Mouse (Mus musculus) right cerebral cortex, postnatal 25 days (tissue): ENCODE results near the gene Vpreb1.
A peak's percentile ranks its signal among the peaks of the same experiment; 100 is the strongest.

Experiments used
- DNase-seq: peaks from one replicate; pipeline ENCODE4 v3.0.0; 2022

Vpreb1 gene

GRCm38 (mm10) chr16:16855541-16855940 is 15.1 kb downstream of the Vpreb1 start:
- no peak for DNase-seq

- DNase-seq, result no peak
These were observed 15.8 kb downstream of the Vpreb1 start for GRCm38 (mm10) chr16:16854836-16855235.

- DNase-seq, result no peak
These were observed 18.2 kb downstream of the Vpreb1 start for GRCm38 (mm10) chr16:16852411-16852810.

GRCm38 (mm10) chr16:16849196-16849595 is 21.4 kb downstream of the Vpreb1 start:
- DNase-seq, result no peak

GRCm38 (mm10) chr16:16829671-16830070 is 41.0 kb downstream of the Vpreb1 start:
- no peak for DNase-seq

- DNase-seq, result peak; percentile 65
These were observed 41.7 kb downstream of the Vpreb1 start, which contains the start of gene Spag6l for GRCm38 (mm10) chr16:16828757-16829615. Gene Spag6l, minus strand, starts transcription at chr16:16829456.

- no peak for DNase-seq
These were observed 44.4 kb downstream of the Vpreb1 start for GRCm38 (mm10) chr16:16826223-16826622.

- no peak for DNase-seq
These were observed 45.2 kb downstream of the Vpreb1 start for GRCm38 (mm10) chr16:16825476-16825875.
